Mouse (Mus musculus) midbrain, postnatal 0 days (tissue): ENCODE measurements around the gene Paqr7. TPM values are rescaled to one million over a fixed set of nuclear protein-coding genes. Genes with fewer than 3 reads are reported as not detected.
A peak's percentile ranks its signal among the peaks of the same experiment; 100 is the strongest.

Source experiments
- ATAC-seq: fragments of 200-750 bp; cut with Nextera tagmentation; 2 replicates; pipeline ENCODE4 v1.8.0; 2017; ENCODE audit warnings: moderate number of reproducible peaks, mild to moderate bottlenecking, moderate TSS enrichment, moderate library complexity; ENCODE audit not compliant: low FRiP score
- DNase-seq: peaks from one replicate; pipeline ENCODE4 v3.0.0-alpha.2; 2015; ENCODE audit warnings: low spot score
- H3K27ac ChIP-seq: fragments of 300-500 bp; sonication (generic); 2 replicates; pipeline ENCODE4 v1.5.1; 2014; ENCODE audit warnings: low read depth, mild to moderate bottlenecking, low read length, mixed read lengths
- H3K27me3 ChIP-seq: fragments of 300-500 bp; sonication (generic); 2 replicates; pipeline ENCODE4 v1.6.1; 2014; ENCODE audit warnings: low read length, control low read depth, mixed read lengths; ENCODE audit not compliant: insufficient read depth
- H3K36me3 ChIP-seq: fragments of 300-500 bp; sonication (generic); 2 replicates; pipeline ENCODE4 v1.6.1; 2014; ENCODE audit warnings: low read length, control low read depth, mixed read lengths; ENCODE audit not compliant: insufficient read depth
- H3K4me1 ChIP-seq: fragments of 300-500 bp; sonication (generic); 2 replicates; pipeline ENCODE4 v1.6.1; 2014; ENCODE audit warnings: mild to moderate bottlenecking, control low read depth, antibody characterized with exemption, low read length, mixed read lengths; ENCODE audit not compliant: insufficient read depth
- H3K4me2 ChIP-seq: fragments of 300-500 bp; sonication (generic); 2 replicates; pipeline ENCODE4 v1.6.1; 2014; ENCODE audit warnings: low read depth, mild to moderate bottlenecking, low read length, mixed read lengths; ENCODE audit not compliant: poor library complexity, severe bottlenecking
- H3K4me3 ChIP-seq: fragments of 300-500 bp; sonication (generic); 2 replicates; pipeline ENCODE4 v1.5.1; 2014; ENCODE audit warnings: low read depth, mild to moderate bottlenecking, low read length, moderate library complexity
- H3K9ac ChIP-seq: fragments of 300-500 bp; sonication (generic); replicated peaks from 2 replicates; pipeline ENCODE4 v1.6.1; 2014; ENCODE audit warnings: mild to moderate bottlenecking, low read length, moderate library complexity, mixed read lengths; ENCODE audit not compliant: poor library complexity, severe bottlenecking
- H3K9me3 ChIP-seq: fragments of 300-500 bp; sonication (generic); 2 replicates; pipeline ENCODE4 v1.6.1; 2016; ENCODE audit warnings: low read length, control low read depth
- CTCF ChIP-seq: IDR thresholded peaks from 2 replicates; pipeline ENCODE4 v1.5.1; 2016; ENCODE audit warnings: antibody characterized with exemption, mild to moderate bottlenecking
- WGBS: fragments of 180-500 bp; shearing (Covaris S2); extraction: QIAGEN DNeasy Blood & Tissue Kit; methylation state at CpG from one replicate; pipeline ENCODE4 v1.1.7; 2014; 5-methylcytosine and 5-hydroxymethylcytosine counted together
- polyA plus RNA-seq: library from polyadenylated mRNA; unstranded; fragments of >200 nt; fragmentation: Nextera tagmentation; extraction: Ambion mirVana; gene quantifications from 2 replicates; pipeline ENCODE4 v1.2.1, GENCODE M21; 2015
- total RNA-seq: library from RNA; depleted of rRNA; stranded (reverse); fragments of >200 nt; gene quantifications from 2 replicates; pipeline ENCODE4 v1.2.3, GENCODE M21; 2014

Gene Paqr7
- total and polyA plus RNA-seq, 2 experiments from 2014 or later: 38.9 to 97.8 TPM

DNA sequence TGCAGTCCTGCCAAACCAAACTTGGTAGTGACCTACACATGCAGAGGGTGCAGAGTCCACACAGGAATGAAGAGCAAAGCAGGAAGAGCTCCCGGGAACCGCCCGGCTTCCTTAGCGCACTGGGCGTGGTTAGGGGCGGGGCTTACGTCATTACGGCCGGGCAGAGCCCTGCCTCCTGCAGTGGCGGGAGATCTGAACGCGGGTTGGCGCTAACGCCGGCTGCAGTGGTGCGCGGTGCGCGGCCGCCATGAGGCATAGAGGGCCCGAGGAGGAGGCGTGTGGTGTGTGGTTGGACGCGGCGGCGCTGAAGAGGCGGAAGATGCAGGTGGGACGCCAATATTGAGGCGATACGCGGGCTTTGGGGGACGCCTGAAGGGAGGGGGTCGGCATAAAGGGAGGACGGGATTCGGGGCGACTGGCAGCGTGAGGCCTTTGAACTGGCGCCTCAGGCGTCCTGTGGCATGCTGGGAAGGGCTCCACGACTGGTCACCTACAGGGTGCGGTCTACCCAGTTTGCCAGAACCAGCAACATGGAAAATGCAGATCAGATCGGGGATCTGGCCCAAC is 14.4 kb downstream of the Paqr7 start, which contains the start of gene Aunip:
TSS of gene Aunip (plus strand) at position 155 of the 567 bp plus-strand sequence.
- H3K36me3 ChIP-seq: peaks cover 19% of the 10 kb centered on the region
- peak within 1 kb of the TSS; percentile 42 for H3K4me3 ChIP-seq
- peak within 1 kb of the TSS; percentile 98 for H3K4me2 ChIP-seq
- 0 out of 2 replicates have a peak within 1 kb of the TSS, but pooled peaks have one; percentile 12 for H3K27ac ChIP-seq
- ATAC-seq (peak; percentile 90), DNase-seq (peak; percentile 96)
- no peaks in the 10 kb centered on the region for H3K9me3 ChIP-seq
- no peaks in the 10 kb centered on the region for H3K27me3 ChIP-seq
- peaks cover 6% of the 10 kb centered on the region; the same call in 1 of the 2 replicates for H3K4me1 ChIP-seq
- peak; percentile 33; the same call in 1 of the 2 replicates for TF ChIP-seq CTCF
- 0 out of 2 replicates have a peak within 1 kb of the TSS, but pooled peaks have one; percentile 24 for H3K9ac ChIP-seq
- whole genome bisulfite sequencing: under 1% methylated on average over 42 of the region's 42 CpGs

DNA sequence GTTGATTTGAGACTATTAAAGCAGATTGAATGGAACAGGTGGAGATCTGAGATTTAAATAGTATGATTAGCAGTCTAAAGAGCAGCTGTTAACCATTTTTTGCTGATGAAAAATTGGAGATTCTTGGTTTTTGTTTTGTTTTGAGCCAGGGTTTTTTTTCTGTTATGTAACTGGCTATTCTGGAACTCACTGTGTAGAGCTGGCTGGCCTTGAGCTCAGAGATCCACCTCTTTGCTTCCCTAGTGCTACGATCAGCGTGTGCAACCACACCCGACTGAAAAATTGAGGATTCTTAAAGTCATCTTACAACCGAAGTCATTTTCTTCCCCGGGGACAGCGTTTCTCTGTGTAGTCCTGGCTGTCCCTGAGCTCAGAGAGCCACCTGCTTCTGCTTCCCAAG is 15.2 kb downstream of the Paqr7 start:
- WGBS: 78% methylated on average over 6 of the region's 6 CpGs
- peaks cover 6% of the 10 kb centered on the region; the same call in 1 of the 2 replicates for H3K4me1 ChIP-seq
- ATAC-seq: no peak
- no peaks in the 10 kb centered on the region for H3K27me3 ChIP-seq
- no peak overlapping the region for H3K9ac ChIP-seq
- no peak for DNase-seq
- TF ChIP-seq CTCF: no peak
- no peak overlapping the region for H3K4me3 ChIP-seq
- no peak overlapping the region for H3K4me2 ChIP-seq
- H3K36me3 ChIP-seq: peaks cover 18% of the 10 kb centered on the region
- no peaks in the 10 kb centered on the region for H3K9me3 ChIP-seq
- H3K27ac ChIP-seq: no peak overlapping the region

DNA sequence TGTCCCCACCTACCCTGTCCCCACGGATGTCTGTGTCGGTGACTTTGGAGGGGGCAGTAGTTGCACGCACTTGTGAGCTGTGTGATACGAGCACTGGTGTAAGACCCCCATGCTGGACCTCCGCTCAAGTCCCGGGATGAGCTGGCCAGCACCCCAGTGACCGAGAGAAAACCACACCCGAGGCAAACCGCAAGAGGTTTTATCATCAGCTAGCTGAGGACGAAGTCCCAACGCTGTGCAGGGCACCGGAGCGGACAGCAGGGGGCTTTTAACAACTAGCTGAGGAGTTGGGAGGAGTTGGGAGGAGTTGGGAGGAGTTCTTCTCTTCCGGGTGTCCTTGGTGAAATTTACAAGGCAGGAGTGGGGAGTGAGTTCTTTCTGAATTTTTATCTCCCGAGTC is 16.3 kb downstream of the Paqr7 start:
- ATAC-seq: no peak
- Histone ChIP-seq H3K36me3 (peaks cover 8% of the 10 kb centered on the region), H3K9me3 (no peaks in the 10 kb centered on the region), H3K4me3 (no peak overlapping the region), H3K4me1 (peaks cover 6% of the 10 kb centered on the region; the same call in 1 of the 2 replicates), H3K27me3 (no peaks in the 10 kb centered on the region), H3K27ac (no peak overlapping the region), H3K4me2 (no peak overlapping the region; the same call in 1 of the 2 replicates), H3K9ac (no peak overlapping the region)
- TF ChIP-seq CTCF: peak; percentile 69
- WGBS: 30% methylated on average over 14 of the region's 15 CpGs
- no peak for DNase-seq

DNA sequence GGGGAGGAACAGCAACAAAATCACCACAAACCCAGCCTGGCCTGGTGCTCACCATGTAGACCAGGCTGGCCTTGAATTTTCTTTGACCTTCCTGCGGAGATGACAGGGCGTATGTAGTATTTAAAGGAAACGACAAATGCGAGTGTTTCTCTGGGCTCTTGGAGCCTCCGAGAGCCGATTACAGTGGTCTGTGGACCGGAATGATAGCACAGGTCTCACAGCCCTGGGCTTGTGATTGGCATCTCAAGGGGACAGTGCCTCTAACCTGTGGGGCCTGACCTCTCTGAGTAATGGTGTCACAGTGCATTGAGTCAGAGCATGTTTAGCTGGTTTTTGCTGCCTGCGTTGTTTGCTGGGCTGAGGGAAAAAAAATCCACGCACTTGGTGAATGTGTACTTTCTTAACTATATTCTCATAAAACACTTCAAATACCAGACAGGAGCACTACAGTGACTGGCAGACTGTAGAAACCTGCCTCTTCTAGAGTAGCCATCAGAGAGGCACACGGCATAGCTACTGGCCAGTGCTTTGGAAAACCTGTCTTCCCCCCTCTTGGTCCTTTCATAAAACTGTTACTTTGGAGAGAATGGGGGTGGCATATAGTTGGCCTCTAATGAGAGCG is 17.9 kb downstream of the Paqr7 start:
- Histone ChIP-seq H3K9me3 (no peaks in the 10 kb centered on the region), H3K27ac (no peak overlapping the region), H3K4me2 (no peak overlapping the region), H3K9ac (no peak overlapping the region), H3K4me3 (no peak overlapping the region), H3K4me1 (peaks cover 6% of the 10 kb centered on the region; the same call in 1 of the 2 replicates), H3K27me3 (no peaks in the 10 kb centered on the region), H3K36me3 (no peaks in the 10 kb centered on the region)
- DNase-seq (no peak), ATAC-seq (no peak)
- 94% methylated on average over 11 of the region's 11 CpGs for WGBS
- no peak for TF ChIP-seq CTCF

DNA sequence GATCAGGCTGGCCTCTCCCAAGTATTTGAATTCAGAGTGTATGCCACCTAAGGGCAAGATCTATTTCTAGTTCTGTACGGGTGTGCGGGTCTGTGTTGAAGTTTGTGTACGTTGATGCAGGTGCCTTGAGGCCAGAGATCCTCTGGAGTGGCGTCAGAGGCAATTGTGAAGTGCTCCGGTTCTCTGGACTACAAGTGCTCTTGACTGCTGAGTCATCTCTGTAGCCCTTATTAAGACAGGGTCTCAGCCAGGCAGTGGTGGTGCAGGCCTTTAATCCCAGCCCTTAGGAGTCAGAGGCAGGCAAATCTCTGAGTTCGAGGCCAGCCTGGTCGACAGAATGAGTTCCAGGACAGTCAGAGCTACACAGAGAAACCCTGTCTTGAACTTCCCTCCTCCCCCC is 19.1 kb downstream of the Paqr7 start:
- Histone ChIP-seq H3K4me3 (no peak overlapping the region), H3K27me3 (no peaks in the 10 kb centered on the region), H3K36me3 (no peaks in the 10 kb centered on the region), H3K9me3 (no peaks in the 10 kb centered on the region), H3K4me1 (peaks cover 6% of the 10 kb centered on the region; the same call in 1 of the 2 replicates), H3K9ac (no peak overlapping the region), H3K27ac (no peak overlapping the region), H3K4me2 (no peak overlapping the region)
- WGBS: 85% methylated on average over 7 of the region's 7 CpGs
- DNase-seq (no peak), ATAC-seq (no peak)
- no peak for TF ChIP-seq CTCF

DNA sequence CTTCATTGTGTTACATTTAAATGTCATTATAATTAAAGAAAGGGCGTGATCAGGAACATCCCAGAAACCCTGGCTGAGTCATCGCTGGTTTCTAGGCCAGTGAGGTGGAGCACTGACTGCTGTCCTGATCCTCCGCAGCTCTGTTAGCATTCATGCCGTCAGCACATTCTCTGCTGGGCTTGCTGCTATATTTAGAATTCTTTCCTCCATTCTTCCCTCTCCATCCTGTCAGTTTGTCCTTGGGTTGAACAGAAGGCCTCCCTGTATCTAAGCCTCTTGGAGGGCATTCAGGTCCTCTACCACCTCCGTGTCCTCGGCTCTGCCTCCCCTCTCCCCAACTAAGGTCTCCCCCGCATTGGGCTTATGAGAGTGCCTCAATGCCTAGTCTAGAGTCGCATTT is 20.5 kb downstream of the Paqr7 start:
- no peak overlapping the region for H3K9ac ChIP-seq
- H3K4me3 ChIP-seq: no peak overlapping the region
- H3K4me1 ChIP-seq: no peaks in the 10 kb centered on the region
- H3K9me3 ChIP-seq: no peaks in the 10 kb centered on the region
- H3K4me2 ChIP-seq: no peak overlapping the region
- WGBS: 74% methylated on average over 8 of the region's 8 CpGs
- no peak for TF ChIP-seq CTCF
- no peak overlapping the region for H3K27ac ChIP-seq
- no peaks in the 10 kb centered on the region for H3K27me3 ChIP-seq
- ATAC-seq: no peak
- DNase-seq: peak; percentile 38
- no peaks in the 10 kb centered on the region for H3K36me3 ChIP-seq
